Mouse (Mus musculus): ENCODE measurements around the gene Tmem38a. TPM values are rescaled to one million over a fixed set of nuclear protein-coding genes. Genes with fewer than 3 reads are reported as not detected.

Gene Tmem38a
- total RNA-seq (2012; rRNA removed) (0.92 and 1.1 TPM in 2 replicates), polyA plus RNA-seq (2012; ENCODE audit: insufficient read depth in 1 of 2, insufficient read length in 2 of 2, low read depth in 1 of 2, low replicate concordance in 2 of 2, missing spikeins in 1 of 2) (1 to 10 TPM in 1 of 2 experiments, not detected in 1; 3.0 TPM)

DNA sequence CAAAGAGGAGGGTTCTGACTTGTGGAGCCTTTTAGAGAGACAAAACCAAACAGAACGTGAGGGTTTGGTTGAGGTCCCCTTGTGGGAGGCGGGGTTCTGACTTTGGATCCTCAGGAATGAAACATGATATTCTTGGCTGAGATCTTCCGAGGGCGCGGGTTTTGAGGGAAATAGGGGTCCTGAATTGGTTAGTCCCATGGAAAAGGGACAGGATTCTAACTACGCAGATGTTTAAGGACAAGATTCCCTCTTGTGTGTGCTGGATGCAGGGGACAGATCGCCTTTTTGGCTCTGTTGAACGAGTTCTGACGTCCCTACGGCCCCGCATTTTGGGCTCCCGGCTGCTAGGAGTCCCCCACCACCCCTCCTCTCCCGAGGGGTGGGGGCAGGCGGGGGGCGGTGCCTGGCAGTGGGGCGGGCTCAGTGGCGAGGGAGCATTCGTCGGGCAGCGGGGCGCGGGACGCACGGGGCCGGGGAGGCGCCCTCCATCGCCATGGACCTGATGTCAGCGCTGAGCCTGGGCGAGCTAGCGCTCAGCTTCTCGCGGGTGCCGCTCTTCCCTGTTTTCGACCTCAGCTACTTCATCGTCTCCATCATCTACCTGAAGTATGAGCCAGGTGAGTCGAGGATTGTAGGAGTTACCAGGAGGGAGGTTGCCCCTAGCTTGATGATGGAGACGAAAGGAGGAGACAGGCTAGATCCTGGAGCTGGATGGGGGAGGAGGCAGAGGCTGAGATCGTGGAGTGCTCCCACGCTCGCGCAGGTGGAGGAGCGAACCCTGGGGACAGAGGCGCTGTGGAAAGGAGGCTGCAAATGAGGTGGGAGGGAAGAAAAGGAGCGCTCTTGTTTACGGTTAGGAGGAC lies at the start of gene Tmem38a:
Gene Tmem38a (plus strand): TSS at position 445 of the 863 bp plus-strand sequence.
- Histone ChIP-seq H3K79me2 (ENCODE audit: control insufficient read depth, insufficient read depth, low read length, poor library complexity) (peaks cover 4% of the 10 kb centered on the region), H3K9ac (ENCODE audit: control insufficient read depth, low read depth, low read length, poor library complexity, severe bottlenecking) (peak within 1 kb of the TSS; percentile 75), H3K27ac (ENCODE audit: control insufficient read depth, low read depth, low read length) (peak within 1 kb of the TSS; percentile 58), H3K27me3 (ENCODE audit: control insufficient read depth in 1 of 2, insufficient read depth in 2 of 2, low read length in 2 of 2) (no peaks in the 10 kb centered on the region), H3K9me3 (replicated peaks; ENCODE audit: insufficient read depth, low read length) (no peaks in the 10 kb centered on the region), H3K4me1 (ENCODE audit: control insufficient read depth in 1 of 2, insufficient read depth in 2 of 2, low read length in 2 of 2) (peaks cover 0 to 10% of the 10 kb centered on the region in 2 experiments; a peak in 3 of 4 replicates), H3K36me3 (ENCODE audit: control insufficient read depth in 1 of 2, insufficient read depth in 2 of 2, low read length in 2 of 2) (no peaks in the 10 kb centered on the region; a peak in 2 of 4 replicates), H3K4me3 (ENCODE audit: control insufficient read depth in 1 of 2, insufficient read depth in 1 of 2, low read depth in 2 of 2, low read length in 2 of 2) (peak within 1 kb of the TSS; percentile 71 to 94)
- TF ChIP-seq SMC3 (IDR thresholded peaks at IDR 0.05; ENCODE audit: low read depth, low read length) (no peak), MAZ (IDR thresholded peaks at IDR 0.05; ENCODE audit: low read depth, low read length) (peak; percentile 91), BHLHE40 (IDR thresholded peaks at IDR 0.05; ENCODE audit: borderline replicate concordance, low read depth, low read length) (no peak), USF1 (IDR thresholded peaks at IDR 0.05; ENCODE audit: low read depth, low read length) (no peak), HCFC1 (IDR thresholded peaks at IDR 0.05; ENCODE audit: low read depth, low read length) (no peak), ZNF384 (IDR thresholded peaks at IDR 0.05; ENCODE audit: low read depth, low read length) (no peak), SIN3A (IDR thresholded peaks at IDR 0.05; ENCODE audit: low read length) (no peak), MXI1 (IDR thresholded peaks at IDR 0.05; ENCODE audit: low read depth, low read length) (peak; percentile 57; the same call in 1 of the 2 replicates), NELFE (IDR thresholded peaks at IDR 0.05; ENCODE audit: low read depth, low read length) (peak; percentile 45), NRF1 (IDR thresholded peaks at IDR 0.05; ENCODE audit: insufficient read depth, low read depth, low read length, poor library complexity, severe bottlenecking) (no peak), EP300 (IDR thresholded peaks at IDR 0.05; ENCODE audit: low read depth in 1 of 2, low read length in 2 of 2) (no peak)
- peak; percentile 82 for DNase-seq (ENCODE audit: low read depth, low spot score)

GRCm38 (mm10) chr8:72532103-72532502 lies 39.8 kb upstream of the Tmem38a start:
- H3K4me3 ChIP-seq (ENCODE audit: control insufficient read depth in 1 of 2, insufficient read depth in 1 of 2, low read depth in 2 of 2, low read length in 2 of 2), result no peak overlapping the region
- H3K36me3 ChIP-seq (ENCODE audit: control insufficient read depth in 1 of 2, insufficient read depth in 2 of 2, low read length in 2 of 2), result peaks cover 0 to 4% of the 10 kb centered on the region in 2 experiments; a peak in 2 of 4 replicates
- no peaks in the 10 kb centered on the region for H3K27me3 ChIP-seq (ENCODE audit: control insufficient read depth in 1 of 2, insufficient read depth in 2 of 2, low read length in 2 of 2)
- DNase-seq (ENCODE audit: low read depth, low spot score), result no peak
- no peaks in the 10 kb centered on the region for H3K9me3 ChIP-seq (replicated peaks; ENCODE audit: insufficient read depth, low read length)
- H3K4me1 ChIP-seq (ENCODE audit: control insufficient read depth in 1 of 2, insufficient read depth in 2 of 2, low read length in 2 of 2), result no peaks in the 10 kb centered on the region
- TF ChIP-seq ZNF384 (IDR thresholded peaks at IDR 0.05; ENCODE audit: low read depth, low read length) (no peak), GABPA (IDR thresholded peaks at IDR 0.05; ENCODE audit: low read depth, low read length) (no peak), MAZ (IDR thresholded peaks at IDR 0.05; ENCODE audit: low read depth, low read length) (no peak)
- H3K9ac ChIP-seq (ENCODE audit: control insufficient read depth, low read depth, low read length, poor library complexity, severe bottlenecking), result no peak overlapping the region
- peaks cover 85% of the 10 kb centered on the region for H3K79me2 ChIP-seq (ENCODE audit: control insufficient read depth, insufficient read depth, low read length, poor library complexity)
- no peak overlapping the region for H3K27ac ChIP-seq (ENCODE audit: control insufficient read depth, low read depth, low read length)

All from MEL (cell line).